Mouse (Mus musculus): ENCODE data around the gene Map3k14. TPM values are rescaled to one million over a fixed set of nuclear protein-coding genes. Genes with fewer than 3 reads are reported as not detected.

Map3k14 gene
- total and polyA plus RNA-seq, 3 experiments: 4.9 to 10.8 (median 10.8) TPM

- peaks cover 60% of the 10 kb centered on the region for H3K27me3 ChIP-seq (ENCODE audit: insufficient read depth, low read length)
- no peak for TF ChIP-seq GATA2 (IDR thresholded peaks at IDR 0.05; ENCODE audit: borderline replicate concordance, low read depth, low read length)
Observed at GRCm38 (mm10) chr11:103285276-103285675, 18.0 kb upstream of the Map3k14 start.

GRCm38 (mm10) chr11:103281784-103282183 lies 14.5 kb upstream of the Map3k14 start:
- Histone ChIP-seq H3K4me3 (ENCODE audit: low read depth, low read length) (no peak overlapping the region), H3K4me1 (ENCODE audit: insufficient read depth, low read depth, low read length) (peaks cover 18% of the 10 kb centered on the region), H3K27me3 (ENCODE audit: insufficient read depth, low read length) (peaks cover 74% of the 10 kb centered on the region), H3K36me3 (replicated peaks) (no peaks in the 10 kb centered on the region), H3K9me3 (replicated peaks) (no peaks in the 10 kb centered on the region)
- TF ChIP-seq CTCF (IDR thresholded peaks at IDR 0.05; ENCODE audit: low read depth, low read length): no peak
- TF ChIP-seq POLR2AphosphoS5 (IDR thresholded peaks at IDR 0.05; ENCODE audit: insufficient replicate concordance, low read depth, low read length): no peak
- TF ChIP-seq GATA1 (IDR thresholded peaks at IDR 0.05; ENCODE audit: borderline replicate concordance, low read length): no peak
- TF ChIP-seq TAL1 (conservative IDR thresholded peaks at IDR 0.05; ENCODE audit: low read depth, low read length): no peak
- TF ChIP-seq GATA2 (IDR thresholded peaks at IDR 0.05; ENCODE audit: borderline replicate concordance, low read depth, low read length): no peak
- DNase-seq (ENCODE audit: low spot score): no peak
- ATAC-seq (ENCODE audit: extremely low read depth, insufficient number of reproducible peaks, low FRiP score, poor library complexity, severe bottlenecking): no peak

More at GRCm38 (mm10) chr11:103285276-103285675, 18.0 kb upstream of the Map3k14 start:
- no peak for ATAC-seq (ENCODE audit: extremely low read depth, insufficient number of reproducible peaks, low FRiP score, poor library complexity, severe bottlenecking)
- no peaks in the 10 kb centered on the region for H3K9me3 ChIP-seq (replicated peaks)
- no peak overlapping the region for H3K4me3 ChIP-seq (ENCODE audit: low read depth, low read length)
- no peaks in the 10 kb centered on the region for H3K36me3 ChIP-seq (replicated peaks)
- H3K4me1 ChIP-seq (ENCODE audit: insufficient read depth, low read depth, low read length): peaks cover 39% of the 10 kb centered on the region
- DNase-seq (ENCODE audit: low spot score): no peak

- TF ChIP-seq GATA1 (IDR thresholded peaks at IDR 0.05; ENCODE audit: borderline replicate concordance, low read length): no peak
- no peak for TF ChIP-seq POLR2AphosphoS5 (IDR thresholded peaks at IDR 0.05; ENCODE audit: insufficient replicate concordance, low read depth, low read length)
- no peak for TF ChIP-seq GATA2 (IDR thresholded peaks at IDR 0.05; ENCODE audit: borderline replicate concordance, low read depth, low read length)
- TF ChIP-seq TAL1 (conservative IDR thresholded peaks at IDR 0.05; ENCODE audit: low read depth, low read length): no peak
- no peak for TF ChIP-seq CTCF (IDR thresholded peaks at IDR 0.05; ENCODE audit: low read depth, low read length)
- Histone ChIP-seq H3K36me3 (replicated peaks) (no peaks in the 10 kb centered on the region), H3K27me3 (ENCODE audit: insufficient read depth, low read length) (peaks cover 62% of the 10 kb centered on the region), H3K4me1 (ENCODE audit: insufficient read depth, low read depth, low read length) (peaks cover 8% of the 10 kb centered on the region; the same call in 1 of the 2 replicates), H3K9me3 (replicated peaks) (no peaks in the 10 kb centered on the region), H3K4me3 (ENCODE audit: low read depth, low read length) (no peak overlapping the region)
- ATAC-seq (ENCODE audit: extremely low read depth, insufficient number of reproducible peaks, low FRiP score, poor library complexity, severe bottlenecking) (no peak), DNase-seq (ENCODE audit: low spot score) (no peak)
Observed at GRCm38 (mm10) chr11:103276450-103276849, 9.2 kb upstream of the Map3k14 start.

- Histone ChIP-seq H3K9me3 (replicated peaks) (no peaks in the 10 kb centered on the region), H3K27me3 (ENCODE audit: insufficient read depth, low read length) (peaks cover 49% of the 10 kb centered on the region), H3K4me1 (ENCODE audit: insufficient read depth, low read depth, low read length) (peaks cover 26% of the 10 kb centered on the region), H3K36me3 (replicated peaks) (no peaks in the 10 kb centered on the region), H3K4me3 (ENCODE audit: low read depth, low read length) (no peak overlapping the region)
- no peak for TF ChIP-seq CTCF (IDR thresholded peaks at IDR 0.05; ENCODE audit: low read depth, low read length)
- TF ChIP-seq GATA2 (IDR thresholded peaks at IDR 0.05; ENCODE audit: borderline replicate concordance, low read depth, low read length): no peak
- TF ChIP-seq POLR2AphosphoS5 (IDR thresholded peaks at IDR 0.05; ENCODE audit: insufficient replicate concordance, low read depth, low read length): no peak
- no peak for TF ChIP-seq GATA1 (IDR thresholded peaks at IDR 0.05; ENCODE audit: borderline replicate concordance, low read length)
- no peak for TF ChIP-seq TAL1 (conservative IDR thresholded peaks at IDR 0.05; ENCODE audit: low read depth, low read length)
- DNase-seq (ENCODE audit: low spot score): no peak
- no peak for ATAC-seq (ENCODE audit: extremely low read depth, insufficient number of reproducible peaks, low FRiP score, poor library complexity, severe bottlenecking)
Observed at GRCm38 (mm10) chr11:103272888-103273287, 5.6 kb upstream of the Map3k14 start.

GRCm38 (mm10) chr11:103271979-103272378 lies 4.7 kb upstream of the Map3k14 start:
- Histone ChIP-seq H3K9me3 (replicated peaks) (no peaks in the 10 kb centered on the region), H3K27me3 (ENCODE audit: insufficient read depth, low read length) (peaks cover 43% of the 10 kb centered on the region), H3K36me3 (replicated peaks) (no peaks in the 10 kb centered on the region), H3K4me3 (ENCODE audit: low read depth, low read length) (no peak overlapping the region), H3K4me1 (ENCODE audit: insufficient read depth, low read depth, low read length) (peaks cover 29% of the 10 kb centered on the region)
- ATAC-seq (ENCODE audit: extremely low read depth, insufficient number of reproducible peaks, low FRiP score, poor library complexity, severe bottlenecking) (no peak), DNase-seq (ENCODE audit: low spot score) (no peak)
- no peak for TF ChIP-seq GATA2 (IDR thresholded peaks at IDR 0.05; ENCODE audit: borderline replicate concordance, low read depth, low read length)
- TF ChIP-seq GATA1 (IDR thresholded peaks at IDR 0.05; ENCODE audit: borderline replicate concordance, low read length): no peak
- TF ChIP-seq POLR2AphosphoS5 (IDR thresholded peaks at IDR 0.05; ENCODE audit: insufficient replicate concordance, low read depth, low read length): no peak
- no peak for TF ChIP-seq TAL1 (conservative IDR thresholded peaks at IDR 0.05; ENCODE audit: low read depth, low read length)
- TF ChIP-seq CTCF (IDR thresholded peaks at IDR 0.05; ENCODE audit: low read depth, low read length): peak; percentile 56

GRCm38 (mm10) chr11:103269426-103269825 lies 2.2 kb upstream of the Map3k14 start:
- TF ChIP-seq GATA1 (IDR thresholded peaks at IDR 0.05; ENCODE audit: borderline replicate concordance, low read length): no peak
- H3K4me3 ChIP-seq (ENCODE audit: low read depth, low read length): no peak overlapping the region
- H3K27me3 ChIP-seq (ENCODE audit: insufficient read depth, low read length): peaks cover 31% of the 10 kb centered on the region
- H3K4me1 ChIP-seq (ENCODE audit: insufficient read depth, low read depth, low read length): peaks cover 52% of the 10 kb centered on the region
- H3K36me3 ChIP-seq (replicated peaks): peaks cover 2% of the 10 kb centered on the region
- ATAC-seq (ENCODE audit: extremely low read depth, insufficient number of reproducible peaks, low FRiP score, poor library complexity, severe bottlenecking) (no peak), DNase-seq (ENCODE audit: low spot score) (no peak)
- H3K9me3 ChIP-seq (replicated peaks): no peaks in the 10 kb centered on the region

- Histone ChIP-seq H3K4me3 (ENCODE audit: low read depth, low read length) (no peak overlapping the region), H3K36me3 (replicated peaks) (peaks cover 5% of the 10 kb centered on the region), H3K9me3 (replicated peaks) (no peaks in the 10 kb centered on the region), H3K4me1 (ENCODE audit: insufficient read depth, low read depth, low read length) (peaks cover 55% of the 10 kb centered on the region), H3K27me3 (ENCODE audit: insufficient read depth, low read length) (peaks cover 31% of the 10 kb centered on the region)
- DNase-seq (ENCODE audit: low spot score): no peak
- ATAC-seq (ENCODE audit: extremely low read depth, insufficient number of reproducible peaks, low FRiP score, poor library complexity, severe bottlenecking): no peak
- no peak for TF ChIP-seq GATA1 (IDR thresholded peaks at IDR 0.05; ENCODE audit: borderline replicate concordance, low read length)
- no peak for TF ChIP-seq TAL1 (conservative IDR thresholded peaks at IDR 0.05; ENCODE audit: low read depth, low read length)
- TF ChIP-seq GATA2 (IDR thresholded peaks at IDR 0.05; ENCODE audit: borderline replicate concordance, low read depth, low read length): no peak
- no peak for TF ChIP-seq CTCF (IDR thresholded peaks at IDR 0.05; ENCODE audit: low read depth, low read length)
- no peak for TF ChIP-seq POLR2AphosphoS5 (IDR thresholded peaks at IDR 0.05; ENCODE audit: insufficient replicate concordance, low read depth, low read length)
Observed at GRCm38 (mm10) chr11:103268905-103269304, 1.6 kb upstream of the Map3k14 start.
